Mouse (Mus musculus) layer of hippocampus, postnatal 25 days (tissue): ENCODE results near the gene Aip. TPM values are rescaled to one million over a fixed set of nuclear protein-coding genes. Genes with fewer than 3 reads are reported as not detected.
"Not testable (repeated sequence)": the region's sequence is repeated elsewhere in the genome, so short reads cannot be mapped to it uniquely, and the experiment has no call there.

ENCODE experiments used
- DNase-seq, 2 experiments: peaks; one replicate each; pipeline ENCODE4 v3.0.0; 2022; ENCODE audit warnings: mixed read lengths in 2 of 2, low spot score in 1 of 2; ENCODE audit errors: extremely low spot score in 1 of 2
- total RNA-seq, 2 experiments: library from RNA; stranded (reverse); gene quantifications; 2 replicates each; pipeline ENCODE4 v1.2.3; 2021

The Aip gene
- total RNA-seq, 2 experiments from 2014 or later = 102 to 127 TPM

GRCm38 (mm10) chr19:4068717-4069410 is 56.8 kb downstream of the Aip start:
- no peak for DNase-seq

GRCm38 (mm10) chr19:4068242-4068641 is 57.4 kb downstream of the Aip start:
- not testable (repeated sequence) for DNase-seq

GRCm38 (mm10) chr19:4066877-4067276 is 58.8 kb downstream of the Aip start:
- DNase-seq = no peak

- DNase-seq = no peak
Measured at GRCm38 (mm10) chr19:4066280-4066679, 59.4 kb downstream of the Aip start.

- DNase-seq = not testable (repeated sequence)
Measured at GRCm38 (mm10) chr19:4064501-4064900, 61.2 kb downstream of the Aip start.

Other genes with a start within 250 kb of the Aip start
- 10 to 100 TPM; 17.3 to 21.5 TPM for gene Tcirg1, start 218.7 kb downstream of the Aip start, total RNA-seq
- 100 to 1,000 TPM; 134 to 151 TPM for gene Ndufs8, start 213.1 kb downstream of the Aip start, total RNA-seq
- 1 to 10 TPM; 3.5 to 4.4 TPM for gene Aldh3b1, start 196.1 kb downstream of the Aip start, total RNA-seq
- 10 to 100 TPM; 16.7 to 20.6 TPM for gene Unc93b1, start 190.7 kb downstream of the Aip start, total RNA-seq
- gene Aldh3b3, start 167.2 kb downstream of the Aip start, total RNA-seq = not detected
- 1 to 10 TPM in 1 of 2 experiments, under 1 TPM in 1; 0.81 to 1.2 TPM for gene Aldh3b2, start 153.5 kb downstream of the Aip start, total RNA-seq
- 1 to 10 TPM; 2.0 to 2.5 TPM for gene Acy3, start 139.3 kb downstream of the Aip start, total RNA-seq
- not detected for gene Tbx10, start 133.1 kb downstream of the Aip start, total RNA-seq
- 10 to 100 TPM in 1 of 2 experiments, 1 to 10 TPM in 1; 9.9 to 10.2 TPM for gene Nudt8, start 125.3 kb downstream of the Aip start, total RNA-seq
- 1 to 10 TPM; 1.1 to 1.4 TPM for gene Gm49405, start 125.2 kb downstream of the Aip start, total RNA-seq
- gene Doc2g, start 122.5 kb downstream of the Aip start, total RNA-seq = 1 to 10 TPM; 2.4 to 3.3 TPM
- gene Ndufv1, start 113.1 kb downstream of the Aip start, total RNA-seq = 100 to 1,000 TPM; 222 to 263 TPM
- gene Gstp1, start 87.9 kb downstream of the Aip start, total RNA-seq = 100 to 1,000 TPM; 343 to 385 TPM
- 10 to 100 TPM; 35.5 to 41.9 TPM for gene Gstp2, start 79.8 kb downstream of the Aip start, total RNA-seq
- gene Gstp3, start 66.3 kb downstream of the Aip start, total RNA-seq = not detected
- not detected for gene Cabp2, start 44.3 kb downstream of the Aip start, total RNA-seq
- 10 to 100 TPM; 28.9 to 37.6 TPM for gene Cdk2ap2, start 28.7 kb downstream of the Aip start, total RNA-seq
- 100 to 1,000 TPM; 176 to 181 TPM for gene Pitpnm1, start 25.9 kb downstream of the Aip start, total RNA-seq
- not detected for gene Gpr152, start 13.9 kb upstream of the Aip start, total RNA-seq
- under 1 TPM in 1 of 2 experiments, not detected in 1; 0.20 TPM for gene Cabp4, start 18.2 kb upstream of the Aip start, total RNA-seq
- 10 to 100 TPM; 87.3 to 89.5 TPM for gene Coro1b, start 22.8 kb upstream of the Aip start, total RNA-seq
- 1 to 10 TPM; 1.1 to 2.9 TPM for gene Ptprcap, start 27.7 kb upstream of the Aip start, total RNA-seq
- gene Rps6kb2, start 37.5 kb upstream of the Aip start, total RNA-seq = 10 to 100 TPM; 27.8 to 43.9 TPM
- gene Carns1, start 49.6 kb upstream of the Aip start, total RNA-seq = 10 to 100 TPM in 1 of 2 experiments, 1 to 10 TPM in 1; 8.2 to 11.7 TPM
- gene Tbc1d10c, start 65.4 kb upstream of the Aip start, total RNA-seq = 1 to 10 TPM; 1.2 to 1.3 TPM
- 100 to 1,000 TPM; 259 to 293 TPM for gene Ppp1ca, start 66.2 kb upstream of the Aip start, total RNA-seq
- gene Rad9a, start 75.8 kb upstream of the Aip start, total RNA-seq = 1 to 10 TPM; 7.4 to 8.2 TPM
- gene Clcf1, start 88.4 kb upstream of the Aip start, total RNA-seq = under 1 TPM; 0.27 to 0.61 TPM
- not detected for gene AC109138.7, start 88.5 kb upstream of the Aip start, total RNA-seq
- gene Pold4, start 106.0 kb upstream of the Aip start, total RNA-seq = 10 to 100 TPM; 15.1 to 17.5 TPM
- gene Ssh3, start 143.3 kb upstream of the Aip start, total RNA-seq = 10 to 100 TPM; 45.4 to 48.5 TPM
- 10 to 100 TPM; 59.6 to 66.3 TPM for gene Ankrd13d, start 157.3 kb upstream of the Aip start, total RNA-seq
- gene Grk2, start 180.4 kb upstream of the Aip start, total RNA-seq = 100 to 1,000 TPM; 185 to 186 TPM